Mouse (Mus musculus) embryonic facial prominence, embryonic 15.5 days (tissue): ENCODE results near the gene Slc1a7. TPM values are rescaled to one million over a fixed set of nuclear protein-coding genes. Genes with fewer than 3 reads are reported as not detected.
A peak's percentile ranks its signal among the peaks of the same experiment; 100 is the strongest.

Experiments
- ATAC-seq: fragments of 200-750 bp; cut with Nextera tagmentation; 2 replicates; pipeline ENCODE4 v1.8.0; 2017; ENCODE audit warnings: low read depth, moderate TSS enrichment; ENCODE audit not compliant: insufficient number of reproducible peaks, low FRiP score, low TSS enrichment
- H3K27ac ChIP-seq: fragments of 300-500 bp; sonication (generic); replicated peaks from 2 replicates; pipeline ENCODE4 v1.5.1; 2015; ENCODE audit warnings: mild to moderate bottlenecking, inconsistent platforms
- H3K27me3 ChIP-seq: fragments of 300-500 bp; sonication (generic); 2 replicates; pipeline ENCODE4 v1.6.1; 2015; ENCODE audit warnings: inconsistent platforms
- H3K36me3 ChIP-seq: fragments of 300-500 bp; sonication (generic); 2 replicates; pipeline ENCODE4 v1.6.1; 2015; ENCODE audit warnings: mild to moderate bottlenecking, inconsistent platforms
- H3K4me1 ChIP-seq: fragments of 300-500 bp; sonication (generic); 2 replicates; pipeline ENCODE4 v1.6.1; 2015; ENCODE audit warnings: inconsistent platforms
- H3K4me2 ChIP-seq: fragments of 300-500 bp; sonication (generic); replicated peaks from 2 replicates; pipeline ENCODE4 v1.6.1; 2015; ENCODE audit warnings: mild to moderate bottlenecking, inconsistent platforms
- H3K4me3 ChIP-seq: fragments of 300-500 bp; sonication (generic); replicated peaks from 2 replicates; pipeline ENCODE4 v1.5.1; 2015; ENCODE audit warnings: mild to moderate bottlenecking, inconsistent platforms
- H3K9ac ChIP-seq: fragments of 300-500 bp; sonication (generic); 2 replicates; pipeline ENCODE4 v1.6.1; 2015; ENCODE audit warnings: inconsistent platforms
- H3K9me3 ChIP-seq: fragments of 300-500 bp; sonication (generic); replicated peaks from 2 replicates; pipeline ENCODE4 v1.6.1; 2016; ENCODE audit warnings: inconsistent platforms
- WGBS: fragments of 180-500 bp; shearing (Covaris S2); methylation state at CpG from one replicate; pipeline ENCODE4 v1.1.7; 2015; 5-methylcytosine and 5-hydroxymethylcytosine counted together
- polyA plus RNA-seq: library from polyadenylated mRNA; unstranded; fragments of >200 nt; fragmentation: Nextera tagmentation; extraction: Ambion mirVana; gene quantifications from 2 replicates; pipeline ENCODE4 v1.2.1, GENCODE M21; 2015

The Slc1a7 gene
- polyA plus RNA-seq, 1 experiment from 2014 or later, result 0.16 TPM

DNA sequence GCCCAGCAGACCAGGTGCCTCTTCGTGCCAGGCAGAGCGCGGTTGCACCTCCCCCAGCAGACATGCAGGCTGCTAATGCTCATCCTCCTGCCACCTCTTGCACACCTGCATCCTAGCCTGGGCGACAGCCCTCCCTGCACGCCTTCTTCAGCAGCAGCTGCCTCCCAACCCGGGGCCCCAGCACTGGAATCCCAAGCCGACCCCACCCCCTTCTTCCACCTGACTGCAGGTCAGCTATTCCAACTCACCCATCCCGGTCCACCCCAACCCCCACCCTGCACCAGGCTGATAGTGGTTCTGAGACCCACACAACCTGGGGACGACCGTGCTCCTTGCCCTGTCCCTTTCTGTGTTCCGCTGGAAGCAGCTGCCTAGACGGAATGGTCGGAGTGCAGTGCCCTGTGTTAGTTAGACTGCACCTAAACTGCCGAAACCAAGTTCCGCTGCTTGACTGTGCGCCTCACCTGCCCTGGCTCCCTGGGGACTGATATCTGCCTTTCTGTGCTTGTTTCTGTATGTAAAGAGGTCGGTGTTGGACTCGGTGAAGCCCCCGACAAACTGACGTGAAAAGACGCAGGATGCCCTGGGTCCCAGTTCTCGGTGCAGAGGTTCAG lies 62.9 kb downstream of the Slc1a7 start:
- H3K4me1 ChIP-seq, result peaks cover 25% of the 10 kb centered on the region
- no peaks in the 10 kb centered on the region for H3K9me3 ChIP-seq
- no peak overlapping the region for H3K9ac ChIP-seq
- no peak for ATAC-seq
- H3K36me3 ChIP-seq, result no peaks in the 10 kb centered on the region
- peaks cover 23% of the 10 kb centered on the region for H3K27me3 ChIP-seq
- WGBS, result 7% methylated on average over 22 of the region's 22 CpGs
- peak overlapping the region; percentile 98 for H3K4me2 ChIP-seq
- H3K27ac ChIP-seq, result no peak overlapping the region
- peak overlapping the region; percentile 64 for H3K4me3 ChIP-seq

DNA sequence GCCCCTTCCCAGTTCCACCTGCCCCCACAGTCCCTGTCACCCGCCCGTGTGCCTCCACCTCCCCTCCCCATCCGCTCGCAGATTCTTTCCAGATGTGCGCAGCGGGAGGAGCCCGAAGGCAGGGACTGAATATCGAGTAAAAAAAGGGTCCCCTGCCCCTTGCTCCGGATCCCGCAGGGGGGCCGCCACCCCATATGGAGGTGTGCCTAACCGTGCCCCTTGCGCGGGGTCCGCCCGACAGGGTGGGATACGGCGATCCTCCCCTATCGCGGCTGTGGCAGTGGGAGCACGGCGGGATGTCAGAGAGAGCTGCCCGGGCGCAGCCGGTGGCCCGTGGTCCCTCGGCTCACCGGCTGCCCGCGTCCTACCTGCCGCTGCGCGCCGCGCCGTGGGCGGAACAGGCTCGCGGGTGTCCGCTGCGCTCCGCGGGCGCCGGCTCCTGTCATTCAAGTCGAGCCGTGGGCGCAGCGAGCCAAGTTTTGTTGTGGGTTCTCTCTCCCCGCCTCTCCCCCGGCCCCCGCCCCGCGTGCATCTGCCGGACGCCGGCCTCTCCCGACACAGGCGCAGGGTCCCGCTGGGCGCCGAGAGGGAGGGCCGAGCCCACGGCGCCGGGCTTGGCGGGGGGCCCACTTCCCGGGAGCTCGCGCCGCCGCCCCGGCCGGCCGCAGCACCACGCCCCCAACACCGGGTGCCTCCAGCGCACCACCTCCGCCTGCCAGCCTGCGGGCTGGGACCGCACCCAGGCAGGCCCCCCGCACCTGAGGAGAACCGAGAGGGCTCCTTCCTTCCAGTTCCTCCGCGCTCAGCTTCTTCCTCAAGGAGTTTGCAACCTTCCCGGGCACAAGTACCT lies 63.6 kb downstream of the Slc1a7 start:
- H3K27ac ChIP-seq, result peak overlapping the region; percentile 56; the same call in 1 of the 2 replicates
- under 1% methylated on average over 83 of the region's 86 CpGs for WGBS

DNA sequence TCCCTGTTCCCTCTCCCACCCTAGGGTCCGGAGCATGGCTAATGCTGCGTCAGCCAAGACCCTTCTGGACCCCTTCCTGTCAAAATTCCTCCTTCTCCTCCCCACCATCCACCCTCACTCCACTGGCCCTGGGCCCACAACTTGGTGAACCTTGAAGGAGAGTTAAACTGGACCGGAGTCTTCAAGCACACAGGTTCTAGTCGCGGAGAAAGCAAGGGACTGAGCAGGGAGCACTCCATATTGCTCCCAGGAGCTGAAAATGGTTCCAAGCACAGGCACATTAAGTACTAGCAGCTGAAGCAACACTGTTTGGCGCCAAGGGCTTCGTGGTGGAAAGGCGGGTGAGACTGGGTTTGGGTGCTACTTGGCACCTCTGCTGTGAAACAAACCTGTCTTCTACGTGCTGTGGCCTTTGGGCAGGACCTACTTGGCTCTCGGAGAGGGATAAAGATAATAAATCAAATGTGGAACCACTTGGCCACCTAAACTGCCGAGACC lies 64.3 kb downstream of the Slc1a7 start:
- H3K4me1 ChIP-seq, result peaks cover 25% of the 10 kb centered on the region
- H3K9me3 ChIP-seq, result no peaks in the 10 kb centered on the region
- peak overlapping the region; percentile 56; the same call in 1 of the 2 replicates for H3K27ac ChIP-seq
- H3K4me3 ChIP-seq, result peak overlapping the region; percentile 64
- ATAC-seq, result no peak
- H3K27me3 ChIP-seq, result peaks cover 23% of the 10 kb centered on the region
- 36% methylated on average over 11 of the region's 11 CpGs for WGBS
- peak overlapping the region; percentile 58 for H3K9ac ChIP-seq
- H3K4me2 ChIP-seq, result peak overlapping the region; percentile 98
- no peaks in the 10 kb centered on the region for H3K36me3 ChIP-seq

More for the DNA sequence above, 63.6 kb downstream of the Slc1a7 start:
- Histone ChIP-seq H3K4me2 (peak overlapping the region; percentile 98), H3K9me3 (no peaks in the 10 kb centered on the region), H3K27me3 (peaks cover 23% of the 10 kb centered on the region), H3K4me3 (peak overlapping the region; percentile 64), H3K36me3 (no peaks in the 10 kb centered on the region), H3K9ac (peak overlapping the region; percentile 58), H3K4me1 (peaks cover 25% of the 10 kb centered on the region)
- ATAC-seq, result peak; percentile 66; the same call in 1 of the 2 replicates

DNA sequence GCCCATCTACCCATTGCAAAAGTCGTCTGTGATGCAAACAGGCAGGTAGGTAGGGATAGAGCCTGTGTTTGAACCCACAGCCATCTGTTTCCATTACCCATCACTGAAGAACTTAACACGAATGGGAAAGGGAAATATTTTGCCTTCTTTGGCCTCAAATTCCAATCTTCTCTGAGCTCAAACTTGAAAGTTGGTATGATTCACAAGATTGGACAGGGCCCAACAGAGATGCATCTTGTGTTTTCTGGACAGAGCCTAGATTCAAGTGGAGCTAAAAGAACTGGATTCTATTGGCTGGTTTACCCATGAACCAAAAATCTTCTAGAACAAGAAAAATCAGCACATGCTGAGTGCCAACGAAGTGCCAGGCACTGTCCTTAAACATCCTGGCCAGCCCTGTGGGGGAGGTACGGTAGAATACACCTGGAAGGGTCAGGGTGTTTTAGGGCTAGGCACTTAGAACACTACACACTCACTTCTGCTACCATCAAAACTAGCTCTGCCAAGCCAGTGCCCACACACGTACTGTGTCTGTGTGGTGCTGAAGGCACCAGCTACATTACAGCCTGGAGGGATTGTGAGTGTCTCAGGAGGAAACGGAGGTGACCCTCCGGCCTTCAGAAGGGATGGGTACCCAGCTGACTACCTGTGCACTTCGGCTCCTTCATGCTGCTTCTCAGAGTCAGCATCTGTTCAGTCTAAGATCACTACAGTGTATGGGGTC lies 65.1 kb downstream of the Slc1a7 start:
- Histone ChIP-seq H3K4me2 (no peak overlapping the region), H3K36me3 (no peaks in the 10 kb centered on the region), H3K4me3 (no peak overlapping the region), H3K27ac (no peak overlapping the region), H3K9me3 (no peaks in the 10 kb centered on the region), H3K4me1 (peaks cover 25% of the 10 kb centered on the region), H3K27me3 (peaks cover 23% of the 10 kb centered on the region), H3K9ac (no peak overlapping the region)
- WGBS, result 80% methylated on average over 8 of the region's 8 CpGs
- no peak for ATAC-seq

GRCm38 (mm10) chr4:108037027-108037426 lies 68.9 kb downstream of the Slc1a7 start:
- Histone ChIP-seq H3K9ac (no peak overlapping the region), H3K9me3 (no peaks in the 10 kb centered on the region), H3K27me3 (0 out of 2 replicates have a peak, but pooled peaks cover 3% of the 10 kb centered on the region), H3K36me3 (no peaks in the 10 kb centered on the region), H3K27ac (no peak overlapping the region), H3K4me2 (no peak overlapping the region), H3K4me3 (no peak overlapping the region), H3K4me1 (peaks cover 10% of the 10 kb centered on the region)
- no peak for ATAC-seq
- WGBS, result 78% methylated on average over 8 of the region's 8 CpGs

- H3K9ac ChIP-seq, result no peak overlapping the region
- H3K27me3 ChIP-seq, result no peaks in the 10 kb centered on the region
- 40% methylated on average over 19 of the region's 19 CpGs for WGBS
- peaks cover 39% of the 10 kb centered on the region for H3K36me3 ChIP-seq
- peak overlapping the region; percentile 39; the same call in 1 of the 2 replicates for H3K27ac ChIP-seq
- no peak overlapping the region for H3K4me2 ChIP-seq
- H3K4me3 ChIP-seq, result no peak overlapping the region
- 0 out of 2 replicates have a peak, but pooled peaks cover 5% of the 10 kb centered on the region for H3K4me1 ChIP-seq
- ATAC-seq, result peak; percentile 24; the same call in 1 of the 2 replicates
- H3K9me3 ChIP-seq, result no peaks in the 10 kb centered on the region
Measured at GRCm38 (mm10) chr4:108045136-108046107, 77.3 kb downstream of the Slc1a7 start.

GRCm38 (mm10) chr4:108046136-108046535 lies 78.0 kb downstream of the Slc1a7 start:
- H3K36me3 ChIP-seq, result peaks cover 43% of the 10 kb centered on the region

GRCm38 (mm10) chr4:108051687-108052274 lies 83.6 kb downstream of the Slc1a7 start:
- Histone ChIP-seq H3K9ac (no peak overlapping the region), H3K4me2 (no peak overlapping the region), H3K4me1 (no peaks in the 10 kb centered on the region), H3K4me3 (no peak overlapping the region), H3K27ac (no peak overlapping the region), H3K36me3 (peaks cover 71% of the 10 kb centered on the region), H3K27me3 (no peaks in the 10 kb centered on the region), H3K9me3 (no peaks in the 10 kb centered on the region)
- no peak for ATAC-seq
- WGBS, result 81% methylated on average over 10 of the region's 10 CpGs

More at GRCm38 (mm10) chr4:108046136-108046535, 78.0 kb downstream of the Slc1a7 start:
- 0 out of 2 replicates have a peak overlapping the region, but pooled peaks have one; percentile 28 for H3K27ac ChIP-seq
- H3K4me3 ChIP-seq, result no peak overlapping the region
- H3K9ac ChIP-seq, result no peak overlapping the region
- H3K9me3 ChIP-seq, result no peaks in the 10 kb centered on the region
- no peak overlapping the region for H3K4me2 ChIP-seq
- H3K4me1 ChIP-seq, result 0 out of 2 replicates have a peak, but pooled peaks cover 5% of the 10 kb centered on the region
- no peaks in the 10 kb centered on the region for H3K27me3 ChIP-seq
- 82% methylated on average over 8 of the region's 8 CpGs for WGBS
- ATAC-seq, result no peak

DNA sequence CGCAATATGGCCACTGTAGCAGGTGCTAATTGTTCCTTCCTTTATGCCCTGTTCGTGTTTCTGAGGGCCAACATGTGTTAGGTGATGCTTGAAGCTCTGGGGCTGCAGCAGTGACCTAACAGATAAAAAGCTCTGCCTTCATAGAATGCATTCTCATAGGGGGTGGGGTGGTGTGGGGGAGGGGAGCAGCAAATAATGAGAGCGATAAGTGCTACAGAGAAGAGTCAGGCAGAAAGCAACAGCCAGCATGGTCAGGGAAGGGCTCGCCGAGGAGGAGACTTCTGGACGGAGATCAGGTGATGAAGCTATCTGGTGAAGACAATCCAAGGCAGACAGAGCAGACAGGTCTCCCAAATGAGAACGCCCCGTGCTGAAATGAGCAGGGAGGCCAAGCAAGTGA lies 84.5 kb downstream of the Slc1a7 start:
- Histone ChIP-seq H3K27me3 (no peaks in the 10 kb centered on the region), H3K27ac (no peak overlapping the region), H3K36me3 (peaks cover 66% of the 10 kb centered on the region), H3K4me3 (no peak overlapping the region), H3K4me1 (no peaks in the 10 kb centered on the region), H3K9ac (no peak overlapping the region), H3K4me2 (no peak overlapping the region), H3K9me3 (no peaks in the 10 kb centered on the region)
- ATAC-seq, result no peak
- 81% methylated on average over 8 of the region's 8 CpGs for WGBS

- Histone ChIP-seq H3K4me1 (no peaks in the 10 kb centered on the region), H3K36me3 (peaks cover 62% of the 10 kb centered on the region), H3K4me2 (no peak overlapping the region), H3K9ac (no peak overlapping the region), H3K27ac (no peak overlapping the region), H3K4me3 (no peak overlapping the region), H3K9me3 (no peaks in the 10 kb centered on the region), H3K27me3 (no peaks in the 10 kb centered on the region)
- 92% methylated on average over 10 of the region's 10 CpGs for WGBS
- ATAC-seq, result no peak
Measured at GRCm38 (mm10) chr4:108055873-108056272, 87.7 kb downstream of the Slc1a7 start.
